Mouse (Mus musculus) layer of hippocampus, postnatal 14 days (tissue): Measurements from ENCODE around the gene Ttyh2. TPM values are rescaled to one million over a fixed set of nuclear protein-coding genes. Genes with fewer than 3 reads are reported as not detected.

Experiments used
- DNase-seq, 2 experiments: peaks; one replicate each; pipeline ENCODE4 v3.0.0; 2021 to 2022; ENCODE audit warnings: low spot score in 2 of 2, mixed read lengths in 1 of 2
- total RNA-seq, 2 experiments: library from RNA; stranded (reverse); gene quantifications; 2 replicates each; pipeline ENCODE4 v1.2.3; 2021

Ttyh2 gene
- total RNA-seq, 2 experiments from 2014 or later, result 26.0 to 30.1 TPM

- DNase-seq, result no peak
Measured at GRCm38 (mm10) chr11:114747564-114748138, 72.4 kb downstream of the Ttyh2 start.

GRCm38 (mm10) chr11:114764820-114765818 is 89.9 kb downstream of the Ttyh2 start, which contains the start of gene Kif19a:
Kif19a (plus strand) TSS chr11:114765388.
- DNase-seq, result no peak

- DNase-seq, result no peak
Measured at GRCm38 (mm10) chr11:114769911-114770310, 94.7 kb downstream of the Ttyh2 start.

Other genes starting within 250 kb of the Ttyh2 start
- 100 to 1,000 TPM; 800 to 850 TPM for gene Rpl38, start 6.9 kb upstream of the Ttyh2 start, total RNA-seq
- 1 to 10 TPM; 1.6 to 3.5 TPM for gene Dnaic2, start 52.0 kb downstream of the Ttyh2 start, total RNA-seq
- gene Kif19a, start 90.0 kb downstream of the Ttyh2 start, total RNA-seq, result 10 to 100 TPM; 15.4 to 18.9 TPM
- 10 to 100 TPM; 31.5 to 34.9 TPM for gene Btbd17, start 120.5 kb downstream of the Ttyh2 start, total RNA-seq
- not detected for gene Gpr142, start 123.5 kb downstream of the Ttyh2 start, total RNA-seq
- 1 to 10 TPM; 4.7 to 6.0 TPM for gene Gprc5c, start 175.7 kb downstream of the Ttyh2 start, total RNA-seq
- gene Cd300a, start 214.6 kb downstream of the Ttyh2 start, total RNA-seq, result 1 to 10 TPM in 1 of 2 experiments, under 1 TPM in 1; 0.19 to 1.1 TPM